Mouse (Mus musculus) inflammation-experienced regulatory T-cells, adult 6 months (primary cell): Measurements from ENCODE around the gene Pou2f1. TPM values are rescaled to one million over a fixed set of nuclear protein-coding genes. Genes with fewer than 3 reads are reported as not detected.

Experiments used
- ATAC-seq: one replicate; pipeline ENCODE4 v1.8.0; 2017
- polyA plus RNA-seq, 3 experiments: library from polyadenylated mRNA; unstranded; fragments of 100-300 nt; shearing (Covaris generic); gene quantifications; one replicate each; pipeline ENCODE4 v1.2.1; 2017

Pou2f1 gene
- polyA plus RNA-seq, 3 experiments from 2014 or later, result 26.0 to 60.8 (median 47.6) TPM

DNA sequence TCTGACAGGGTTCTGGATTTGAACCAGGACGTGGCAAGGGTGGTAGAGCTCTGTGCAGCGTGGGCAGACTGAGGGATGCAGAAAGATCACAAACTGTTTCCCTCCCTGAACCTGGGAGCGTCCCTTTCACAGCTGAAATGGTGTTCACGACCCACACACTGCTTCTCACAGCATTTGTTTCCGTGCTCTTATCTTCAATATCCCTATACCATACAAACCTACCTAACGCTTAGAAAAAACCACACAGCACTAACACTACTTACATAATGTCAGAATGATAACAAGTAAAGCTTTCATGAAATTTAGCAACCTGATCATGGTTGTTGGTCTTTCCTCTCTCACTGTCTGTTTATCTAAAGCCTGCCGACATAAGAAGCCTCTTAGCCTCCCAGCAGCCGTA lies 133.8 kb downstream of the Pou2f1 start:
- peak; percentile 53 for ATAC-seq

GRCm38 (mm10) chr1:165866630-165867280 lies 135.7 kb downstream of the Pou2f1 start:
- no peak for ATAC-seq

DNA sequence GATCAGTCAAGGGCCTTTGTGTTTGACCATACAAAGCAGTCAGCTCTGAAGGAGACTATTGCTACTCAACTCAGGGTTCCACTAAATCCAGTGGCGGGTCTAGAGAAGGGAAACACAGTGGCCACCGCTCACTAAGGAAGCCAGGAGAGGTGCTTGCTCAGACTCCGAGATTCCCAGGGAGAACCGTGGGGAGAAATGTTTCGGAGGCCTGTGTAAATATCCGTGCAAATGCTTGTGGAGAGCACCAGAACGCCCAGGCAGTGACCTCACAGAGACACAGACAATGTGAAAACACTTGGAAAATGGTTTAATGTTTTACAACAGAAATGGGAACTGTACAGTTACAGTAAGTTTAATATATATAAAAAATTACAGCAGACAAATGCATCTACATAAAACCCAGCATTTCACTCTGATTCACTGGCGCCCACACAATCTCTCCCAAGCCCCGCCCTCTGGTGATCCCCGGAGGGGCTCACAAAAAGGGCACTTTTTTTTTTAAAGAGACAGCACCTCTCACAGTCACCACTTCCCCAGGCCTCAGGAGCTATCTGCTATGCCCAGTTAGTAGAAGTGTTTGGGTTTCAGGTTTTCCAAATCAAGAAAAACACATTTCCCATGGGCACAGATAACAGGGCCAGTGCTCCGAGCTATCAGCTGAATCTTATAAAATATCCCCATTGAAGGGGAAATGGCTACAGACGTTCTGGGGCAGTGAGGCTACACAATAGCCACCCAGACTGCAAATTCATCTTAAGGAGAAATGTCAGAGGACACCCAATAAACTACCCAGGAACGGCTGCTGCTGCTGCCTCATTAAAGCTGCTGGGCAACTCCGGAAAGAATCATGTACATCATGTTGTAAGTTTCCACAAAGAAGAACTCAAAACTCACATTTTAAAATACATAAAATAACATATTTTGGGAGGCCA lies 137.3 kb downstream of the Pou2f1 start:
- no peak for ATAC-seq

GRCm38 (mm10) chr1:165862059-165862458 lies 140.4 kb downstream of the Pou2f1 start:
- no peak for ATAC-seq

DNA sequence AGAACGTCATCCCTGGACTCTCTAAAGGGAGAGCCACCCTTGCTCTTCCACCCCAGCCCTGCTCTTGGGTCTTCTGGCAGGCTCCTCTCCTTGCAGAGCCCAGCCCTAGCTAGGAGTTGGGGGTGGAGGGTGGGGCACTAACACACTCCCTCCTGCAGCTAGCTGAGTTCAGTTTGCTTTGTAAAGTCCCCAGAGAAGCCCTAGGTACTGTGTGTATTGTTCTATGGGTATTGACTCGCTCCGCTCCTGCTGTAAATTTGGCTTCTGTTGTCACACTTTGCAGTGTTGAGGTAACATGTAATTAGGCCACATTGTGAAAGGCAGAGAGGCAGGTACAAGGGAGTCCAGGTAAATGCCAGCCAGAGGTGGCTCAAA lies 141.3 kb downstream of the Pou2f1 start:
- no peak for ATAC-seq

DNA sequence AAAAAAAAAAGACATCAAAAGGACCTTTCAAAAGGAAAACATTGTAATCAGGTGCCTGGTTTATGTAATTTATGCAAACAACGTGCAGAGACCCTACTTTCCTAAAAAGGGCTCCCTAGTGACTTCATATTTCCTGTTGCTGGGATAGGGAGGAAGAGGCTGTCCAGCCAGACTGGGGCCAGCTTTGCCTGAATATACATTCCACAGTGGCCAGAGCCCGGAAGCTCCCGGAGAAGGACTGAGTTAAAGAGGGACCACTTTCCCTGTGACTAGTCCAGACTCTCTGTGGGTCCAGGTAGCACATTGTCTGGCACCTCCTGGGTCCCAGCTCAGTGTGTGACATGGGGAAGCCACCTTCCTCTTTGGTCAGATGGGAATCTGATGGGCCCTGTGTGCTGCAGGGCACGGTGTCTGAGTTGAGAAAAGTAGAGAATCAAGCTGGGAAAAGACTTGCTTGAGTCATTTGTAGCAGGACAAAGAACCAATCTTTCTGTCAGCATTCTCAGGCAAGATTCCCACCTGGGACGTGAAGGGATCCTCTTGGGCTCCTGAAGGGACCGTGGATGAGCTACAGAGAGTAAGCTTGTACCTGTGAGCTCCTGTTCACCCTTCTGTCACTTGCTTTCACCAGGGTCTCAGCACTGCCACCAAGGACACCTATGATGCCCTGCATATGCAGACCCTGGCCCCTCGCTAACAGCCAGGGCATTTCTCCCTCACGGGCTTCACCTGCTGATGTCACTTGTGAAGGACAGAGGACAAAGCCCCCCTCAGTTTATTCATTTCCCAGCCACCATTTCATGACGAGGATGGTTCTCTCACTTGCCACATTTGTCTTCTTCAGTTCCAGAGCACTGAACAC lies 141.9 kb downstream of the Pou2f1 start:
- ATAC-seq, result no peak

GRCm38 (mm10) chr1:165858356-165858755 lies 144.1 kb downstream of the Pou2f1 start:
- ATAC-seq, result peak; percentile 38

DNA sequence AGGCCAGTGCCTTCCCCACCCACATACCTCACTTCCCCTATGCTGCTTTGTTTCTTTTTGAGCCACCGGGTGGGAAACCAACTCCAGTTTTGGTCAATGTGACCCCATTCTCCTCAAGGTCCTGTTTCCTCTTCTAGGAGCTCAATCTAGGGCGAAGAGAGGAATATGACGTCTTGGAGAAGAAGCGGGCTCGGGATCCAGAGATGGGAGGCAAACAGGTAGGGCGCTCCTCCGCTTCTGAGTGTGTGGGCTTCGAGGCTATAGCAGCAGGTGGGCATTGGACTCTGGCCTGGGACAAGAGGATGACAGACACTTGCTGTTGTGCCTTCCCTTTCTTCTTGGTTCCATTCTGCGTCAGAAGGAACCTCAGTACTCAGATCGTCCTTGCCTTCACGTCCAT lies 145.2 kb downstream of the Pou2f1 start:
- no peak for ATAC-seq

GRCm38 (mm10) chr1:165855759-165856545 lies 146.5 kb downstream of the Pou2f1 start:
- no peak for ATAC-seq

DNA sequence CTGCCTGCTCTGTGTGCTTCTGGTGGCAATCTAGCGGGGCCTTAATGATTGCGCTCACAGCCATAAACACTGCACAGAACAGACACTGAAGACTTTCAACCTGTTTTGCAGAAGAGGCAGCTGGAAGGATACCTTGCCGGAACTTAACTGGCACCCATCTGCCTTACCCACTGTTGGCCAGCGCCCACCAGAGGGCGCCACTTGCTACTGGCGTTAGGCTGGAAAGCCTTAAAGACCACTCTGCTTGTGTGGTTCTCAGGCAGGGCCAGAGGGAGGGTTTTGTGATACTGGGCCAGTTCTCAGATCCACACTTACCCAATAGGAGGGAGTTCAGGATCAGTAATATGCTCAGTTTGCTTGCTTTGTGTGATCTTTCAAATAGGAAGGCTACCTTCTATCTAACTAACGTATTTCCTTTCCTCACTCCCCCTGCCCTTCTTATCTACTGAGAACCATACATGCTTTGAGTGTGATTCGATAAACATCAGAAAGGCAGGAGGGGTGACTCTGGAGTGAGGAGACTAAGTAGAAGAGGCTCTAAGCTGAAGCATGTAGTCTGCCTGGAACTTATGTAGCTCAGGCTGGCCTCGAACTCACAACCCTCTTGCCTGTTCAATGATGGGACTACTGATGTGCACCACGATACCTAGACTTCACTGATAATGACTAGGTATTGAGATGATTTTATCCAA lies 148.6 kb downstream of the Pou2f1 start:
- ATAC-seq, result peak; percentile 29

DNA sequence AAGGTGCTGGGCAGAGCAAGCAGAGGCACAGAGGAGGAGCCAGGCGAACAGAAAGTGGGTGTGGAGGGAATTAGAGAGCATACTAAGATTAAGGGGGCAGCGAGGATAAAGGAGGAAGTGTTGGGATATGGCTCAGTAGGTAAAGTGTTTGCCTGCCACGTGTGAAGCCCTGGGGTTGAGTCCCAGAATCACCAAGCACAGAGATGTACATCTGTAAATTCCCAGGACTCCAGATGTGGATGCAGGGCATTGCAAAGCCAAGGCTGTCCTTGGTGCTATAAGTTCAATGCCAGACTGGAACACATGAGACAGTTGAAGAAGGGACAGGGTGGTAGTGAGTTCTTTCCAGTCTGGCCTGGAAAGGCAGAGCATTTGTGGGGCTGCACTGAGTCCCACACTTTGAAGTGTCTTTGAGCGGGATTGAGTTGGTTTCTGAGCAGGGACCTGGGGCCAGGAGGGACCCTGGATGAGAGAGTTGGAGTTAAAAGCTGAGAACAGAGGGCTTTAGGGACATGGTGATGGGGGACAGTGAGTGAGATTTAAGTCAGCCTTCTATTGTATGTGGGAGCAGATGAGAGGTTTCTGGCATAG lies 149.3 kb downstream of the Pou2f1 start:
- no peak for ATAC-seq

DNA sequence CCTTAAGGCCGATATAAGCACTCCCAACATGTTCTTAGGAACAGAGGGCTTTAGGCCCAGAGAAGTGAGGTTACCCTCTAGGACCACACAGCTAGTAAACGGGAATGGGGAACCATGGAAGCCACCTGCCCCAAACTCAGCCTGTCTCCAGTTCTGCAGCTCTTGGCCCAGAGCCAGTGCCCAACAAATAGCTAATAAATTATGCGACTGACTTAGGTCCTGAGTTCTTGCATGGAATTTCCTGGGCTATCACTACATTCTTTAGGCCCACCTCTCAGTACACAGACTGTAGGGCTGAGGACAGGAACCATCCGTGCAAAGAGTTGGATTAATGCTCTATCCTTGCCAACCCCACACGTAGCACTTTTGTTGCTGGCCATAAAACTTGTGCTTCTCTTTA lies 150.3 kb downstream of the Pou2f1 start:
- no peak for ATAC-seq

DNA sequence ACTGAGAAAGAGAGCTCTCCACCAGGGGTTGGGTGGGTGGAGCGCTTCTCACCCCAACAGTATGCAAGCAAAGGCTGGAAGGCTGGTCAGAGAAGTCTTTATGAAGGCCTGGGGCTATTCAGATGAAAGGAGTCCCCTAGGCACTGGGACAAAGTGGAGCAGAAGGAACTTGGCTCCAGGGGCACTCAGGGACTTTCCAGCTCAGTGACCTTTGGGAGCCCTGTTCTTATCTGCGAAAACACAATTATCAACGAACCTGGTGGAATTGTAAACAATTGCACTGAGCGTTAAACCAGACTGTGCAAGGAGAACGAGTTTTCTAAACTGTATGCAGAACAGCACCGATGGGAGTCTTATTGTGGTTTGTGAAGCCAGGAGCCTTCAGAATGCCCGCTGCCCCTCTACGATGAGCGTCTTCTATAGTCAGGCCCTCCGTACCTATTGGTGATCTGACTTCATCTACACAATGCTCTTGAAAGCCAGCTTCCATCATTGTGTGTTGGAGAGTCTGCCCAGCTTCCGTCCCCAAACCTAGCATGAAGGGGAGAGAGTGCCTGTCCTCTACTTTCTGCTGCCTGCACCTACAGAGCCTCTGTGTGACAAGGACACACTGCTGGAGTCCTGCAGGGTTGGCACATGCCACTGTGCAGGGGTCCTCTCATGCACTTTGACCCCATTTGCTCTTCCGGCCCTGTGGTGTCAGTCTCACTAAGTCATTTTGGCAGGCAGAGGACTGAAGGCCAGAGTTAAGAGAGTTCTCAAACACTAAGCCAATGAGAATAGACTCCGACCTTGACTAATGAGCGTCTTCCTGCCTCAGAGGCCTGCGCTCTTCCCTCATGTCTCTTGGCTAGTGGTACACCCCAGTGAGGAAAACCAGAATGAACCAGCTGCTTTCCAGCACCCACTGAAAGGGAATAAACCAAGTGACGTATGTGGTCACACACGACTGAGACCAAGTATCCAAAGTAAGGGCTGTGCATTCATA lies 152.7 kb downstream of the Pou2f1 start:
- no peak for ATAC-seq

DNA sequence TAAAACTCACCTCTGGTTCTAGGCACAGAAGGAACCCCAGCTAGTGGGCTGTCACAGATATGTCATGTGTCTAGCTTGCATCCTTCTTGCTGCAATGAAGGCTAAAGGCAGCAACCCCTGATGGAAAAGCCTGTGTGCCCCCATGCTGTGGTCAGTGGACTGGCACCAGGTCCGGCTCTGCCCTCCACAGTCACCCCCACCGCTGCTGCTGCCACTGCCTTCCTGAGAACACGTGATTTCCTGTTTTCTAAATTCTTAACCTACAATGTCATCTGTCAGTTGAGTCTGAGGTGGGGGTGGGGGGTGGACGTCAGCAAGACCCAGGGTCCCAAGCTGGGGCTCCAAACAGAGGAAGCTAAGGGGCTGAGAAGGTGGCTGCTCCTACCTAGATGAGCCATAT lies 153.6 kb downstream of the Pou2f1 start:
- ATAC-seq, result peak; percentile 30

- ATAC-seq, result no peak
These were observed 154.1 kb downstream of the Pou2f1 start for GRCm38 (mm10) chr1:165848417-165848816.

- ATAC-seq, result peak; percentile 14
These were observed 157.1 kb downstream of the Pou2f1 start for GRCm38 (mm10) chr1:165845366-165845765.

DNA sequence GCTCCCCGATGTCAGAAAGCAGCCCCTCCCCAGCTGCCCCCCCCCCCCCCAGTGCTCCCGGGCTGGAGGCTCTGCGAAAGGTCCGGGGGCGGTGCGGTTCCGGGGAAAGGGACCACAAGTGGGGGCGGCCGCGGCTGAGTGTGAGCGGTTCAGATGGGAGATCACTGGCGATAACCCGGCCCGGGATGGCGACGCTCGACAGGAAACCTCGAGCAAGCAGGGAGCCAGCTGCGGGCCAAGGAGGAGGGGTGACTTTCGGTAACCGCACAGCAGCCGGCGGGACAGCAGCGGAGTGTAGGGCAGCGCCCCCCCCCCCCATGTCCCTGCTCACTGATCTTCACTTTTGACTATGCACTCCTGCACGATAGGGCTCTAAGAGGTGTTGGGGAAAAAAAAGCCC lies 157.5 kb downstream of the Pou2f1 start:
- peak; percentile 58 for ATAC-seq

- peak; percentile 61 for ATAC-seq
These were observed 158.0 kb downstream of the Pou2f1 start for GRCm38 (mm10) chr1:165844466-165844951.

DNA sequence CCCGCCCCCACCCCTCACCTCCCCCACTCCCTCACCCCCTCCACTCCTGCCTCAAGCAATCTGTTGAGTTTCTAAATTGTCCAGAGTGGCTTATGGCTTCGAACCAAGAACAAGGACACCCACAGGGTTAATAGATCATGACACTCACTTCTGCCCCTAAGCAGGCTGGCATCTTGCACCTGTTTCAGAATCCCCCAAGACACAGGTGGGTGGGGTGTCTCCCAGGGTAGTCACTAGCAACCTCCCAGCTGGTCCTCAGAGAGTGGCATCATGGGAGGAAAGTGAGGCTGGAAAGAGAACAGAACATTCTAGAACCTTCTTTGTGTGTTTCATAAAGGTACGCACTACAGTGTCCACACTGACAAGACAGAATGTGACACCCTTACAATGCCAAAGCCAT lies 158.9 kb downstream of the Pou2f1 start:
- ATAC-seq, result no peak

GRCm38 (mm10) chr1:165842170-165842569 lies 160.3 kb downstream of the Pou2f1 start:
- no peak for ATAC-seq
